Mouse (Mus musculus): Measurements from ENCODE around the gene Ube2m. TPM values are rescaled to one million over a fixed set of nuclear protein-coding genes. Genes with fewer than 3 reads are reported as not detected.
A peak's percentile ranks its signal among the peaks of the same experiment; 100 is the strongest.

Gene Ube2m
- polyA plus RNA-seq, 1 experiment from 2014 or later = 107 TPM

- H3K9ac ChIP-seq (ENCODE audit: low read depth, low read length) = 0 out of 2 replicates have a peak overlapping the region, but pooled peaks have one; percentile 31
- H3K27ac ChIP-seq (ENCODE audit: low read depth, low read length) = no peak overlapping the region
- H3K4me1 ChIP-seq (replicated peaks; ENCODE audit: control insufficient read depth, insufficient read depth, low read length) = peaks cover 11% of the 10 kb centered on the region; the same call in 1 of the 2 replicates
- H3K4me3 ChIP-seq (ENCODE audit: low read depth, low read length) = peak overlapping the region; percentile 46
- TF ChIP-seq CTCF (IDR thresholded peaks at IDR 0.05; ENCODE audit: low read depth) = no peak
- no peaks in the 10 kb centered on the region for H3K9me3 ChIP-seq (ENCODE audit: control insufficient read depth)
- 43% methylated on average over 16 of the region's 16 CpGs for WGBS
- H3K27me3 ChIP-seq (replicated peaks; ENCODE audit: control insufficient read depth, insufficient read depth, low read length) = peaks cover 29% of the 10 kb centered on the region
- ATAC-seq = no peak
- peak overlapping the region; percentile 78 for H3K4me2 ChIP-seq (replicated peaks; ENCODE audit: low read depth)
- H3K36me3 ChIP-seq (ENCODE audit: control insufficient read depth, insufficient read depth) = no peaks in the 10 kb centered on the region
Measured at GRCm38 (mm10) chr7:13043120-13043444, 5.0 kb upstream of the Ube2m start.

- ATAC-seq = no peak
- H3K9me3 ChIP-seq (ENCODE audit: control insufficient read depth) = no peaks in the 10 kb centered on the region
- no peak overlapping the region for H3K4me2 ChIP-seq (replicated peaks; ENCODE audit: low read depth)
- peaks cover 11% of the 10 kb centered on the region; the same call in 1 of the 2 replicates for H3K4me1 ChIP-seq (replicated peaks; ENCODE audit: control insufficient read depth, insufficient read depth, low read length)
- H3K4me3 ChIP-seq (ENCODE audit: low read depth, low read length) = no peak overlapping the region
- H3K36me3 ChIP-seq (ENCODE audit: control insufficient read depth, insufficient read depth) = no peaks in the 10 kb centered on the region
- no peak for TF ChIP-seq CTCF (IDR thresholded peaks at IDR 0.05; ENCODE audit: low read depth)
- no peak overlapping the region for H3K9ac ChIP-seq (ENCODE audit: low read depth, low read length)
- 79% methylated on average over 6 of the region's 6 CpGs for WGBS
- H3K27ac ChIP-seq (ENCODE audit: low read depth, low read length) = no peak overlapping the region
- H3K27me3 ChIP-seq (replicated peaks; ENCODE audit: control insufficient read depth, insufficient read depth, low read length) = peaks cover 29% of the 10 kb centered on the region
Measured at GRCm38 (mm10) chr7:13042511-13042910, 4.4 kb upstream of the Ube2m start.

- no peak overlapping the region for H3K4me3 ChIP-seq (ENCODE audit: low read depth, low read length)
- no peak overlapping the region for H3K4me2 ChIP-seq (replicated peaks; ENCODE audit: low read depth)
- no peaks in the 10 kb centered on the region for H3K9me3 ChIP-seq (ENCODE audit: control insufficient read depth)
- no peak for ATAC-seq
- no peak overlapping the region for H3K9ac ChIP-seq (ENCODE audit: low read depth, low read length)
- H3K36me3 ChIP-seq (ENCODE audit: control insufficient read depth, insufficient read depth) = no peaks in the 10 kb centered on the region; the same call in 1 of the 2 replicates
- TF ChIP-seq CTCF (IDR thresholded peaks at IDR 0.05; ENCODE audit: low read depth) = no peak
- H3K4me1 ChIP-seq (replicated peaks; ENCODE audit: control insufficient read depth, insufficient read depth, low read length) = peaks cover 11% of the 10 kb centered on the region; the same call in 1 of the 2 replicates
- peaks cover 29% of the 10 kb centered on the region for H3K27me3 ChIP-seq (replicated peaks; ENCODE audit: control insufficient read depth, insufficient read depth, low read length)
- no peak overlapping the region for H3K27ac ChIP-seq (ENCODE audit: low read depth, low read length)
- 88% methylated on average over 1 of the region's 1 CpGs for WGBS
Measured at GRCm38 (mm10) chr7:13041256-13041655, 3.2 kb upstream of the Ube2m start.

- Histone ChIP-seq H3K27me3 (replicated peaks; ENCODE audit: control insufficient read depth, insufficient read depth, low read length) (peaks cover 17% of the 10 kb centered on the region), H3K4me3 (ENCODE audit: low read depth, low read length) (peak overlapping the region; percentile 81; the same call in 1 of the 2 replicates), H3K4me1 (replicated peaks; ENCODE audit: control insufficient read depth, insufficient read depth, low read length) (peaks cover 15% of the 10 kb centered on the region; the same call in 1 of the 2 replicates), H3K9me3 (ENCODE audit: control insufficient read depth) (no peaks in the 10 kb centered on the region), H3K27ac (ENCODE audit: low read depth, low read length) (no peak overlapping the region), H3K9ac (ENCODE audit: low read depth, low read length) (peak overlapping the region; percentile 96), H3K4me2 (replicated peaks; ENCODE audit: low read depth) (peak overlapping the region; percentile 79), H3K36me3 (ENCODE audit: control insufficient read depth, insufficient read depth) (peaks cover 9% of the 10 kb centered on the region; the same call in 1 of the 2 replicates)
- no peak for TF ChIP-seq CTCF (IDR thresholded peaks at IDR 0.05; ENCODE audit: low read depth)
- ATAC-seq = no peak
- WGBS = 78% methylated on average over 1 of the region's 1 CpGs
Measured at GRCm38 (mm10) chr7:13039181-13039580, 1.1 kb upstream of the Ube2m start.

GRCm38 (mm10) chr7:13038621-13039169, 620 bp upstream of the Ube2m start:
- peak overlapping the region; percentile 79 for H3K4me2 ChIP-seq (replicated peaks; ENCODE audit: low read depth)
- WGBS = 13% methylated on average over 15 of the region's 15 CpGs
- peaks cover 12% of the 10 kb centered on the region for H3K27me3 ChIP-seq (replicated peaks; ENCODE audit: control insufficient read depth, insufficient read depth, low read length)
- H3K4me3 ChIP-seq (ENCODE audit: low read depth, low read length) = peak overlapping the region; percentile 81
- H3K27ac ChIP-seq (ENCODE audit: low read depth, low read length) = peak overlapping the region; percentile 99
- H3K9me3 ChIP-seq (ENCODE audit: control insufficient read depth) = no peaks in the 10 kb centered on the region
- 0 out of 2 replicates have a peak, but pooled peaks have one; percentile 2 for ATAC-seq
- peak overlapping the region; percentile 96 for H3K9ac ChIP-seq (ENCODE audit: low read depth, low read length)
- H3K36me3 ChIP-seq (ENCODE audit: control insufficient read depth, insufficient read depth) = peaks cover 9% of the 10 kb centered on the region; the same call in 1 of the 2 replicates
- H3K4me1 ChIP-seq (replicated peaks; ENCODE audit: control insufficient read depth, insufficient read depth, low read length) = peaks cover 11% of the 10 kb centered on the region; the same call in 1 of the 2 replicates
- TF ChIP-seq CTCF (IDR thresholded peaks at IDR 0.05; ENCODE audit: low read depth) = no peak

GRCm38 (mm10) chr7:13037366-13037765, 709 bp downstream of the Ube2m start:
- Histone ChIP-seq H3K4me3 (ENCODE audit: low read depth, low read length) (peak overlapping the region; percentile 81), H3K9ac (ENCODE audit: low read depth, low read length) (peak overlapping the region; percentile 96), H3K9me3 (ENCODE audit: control insufficient read depth) (no peaks in the 10 kb centered on the region), H3K27me3 (replicated peaks; ENCODE audit: control insufficient read depth, insufficient read depth, low read length) (no peaks in the 10 kb centered on the region), H3K4me1 (replicated peaks; ENCODE audit: control insufficient read depth, insufficient read depth, low read length) (0 out of 2 replicates have a peak, but pooled peaks cover 6% of the 10 kb centered on the region), H3K36me3 (ENCODE audit: control insufficient read depth, insufficient read depth) (peaks cover 13% of the 10 kb centered on the region; the same call in 1 of the 2 replicates), H3K27ac (ENCODE audit: low read depth, low read length) (peak overlapping the region; percentile 99), H3K4me2 (replicated peaks; ENCODE audit: low read depth) (peak overlapping the region; percentile 79)
- peak; percentile 22 for ATAC-seq
- TF ChIP-seq CTCF (IDR thresholded peaks at IDR 0.05; ENCODE audit: low read depth) = no peak
- under 1% methylated on average over 32 of the region's 33 CpGs for WGBS

Measured in intestine, postnatal 0 days (tissue).